Mouse (Mus musculus): ENCODE measurements around the gene Ptges.

GRCm38 (mm10) chr2:30897291-30897690 lies 32.4 kb downstream of the Ptges start:
- TF ChIP-seq CTCF (IDR thresholded peaks at IDR 0.05; ENCODE audit: borderline replicate concordance, insufficient read depth, low read length): no peak
- TF ChIP-seq POLR2A (IDR thresholded peaks at IDR 0.05; ENCODE audit: low read depth, low read length): no peak
